Mouse (Mus musculus): ENCODE data around the gene Cbx8. TPM values are rescaled to one million over a fixed set of nuclear protein-coding genes. Genes with fewer than 3 reads are reported as not detected.

The Cbx8 gene
- total RNA-seq, 4 experiments from 2014 or later, result 6.9 to 11.9 (median 9.6) TPM

DNA sequence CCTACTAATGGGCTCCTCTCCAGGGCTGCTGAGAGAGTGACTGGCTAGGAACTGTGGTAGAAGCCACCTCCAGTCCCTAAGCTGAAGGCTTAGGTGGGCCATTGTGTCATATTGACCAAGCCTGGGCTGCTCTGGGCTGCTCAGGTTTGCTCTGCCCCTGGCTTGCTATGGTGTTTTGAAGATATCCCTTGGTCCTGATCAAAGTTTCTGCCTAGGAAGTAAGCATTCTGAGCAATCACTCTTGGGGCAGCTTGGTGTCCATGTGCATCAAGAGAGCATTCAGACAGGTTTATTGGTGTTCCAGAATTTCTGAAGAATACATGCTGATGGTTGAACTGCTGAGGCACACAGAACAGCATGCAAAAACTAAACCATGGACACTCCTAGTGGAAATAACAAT lies 10.7 kb upstream of the Cbx8 start:
- DNase-seq (ENCODE audit: low spot score in 2 of 2), result no peak

DNA sequence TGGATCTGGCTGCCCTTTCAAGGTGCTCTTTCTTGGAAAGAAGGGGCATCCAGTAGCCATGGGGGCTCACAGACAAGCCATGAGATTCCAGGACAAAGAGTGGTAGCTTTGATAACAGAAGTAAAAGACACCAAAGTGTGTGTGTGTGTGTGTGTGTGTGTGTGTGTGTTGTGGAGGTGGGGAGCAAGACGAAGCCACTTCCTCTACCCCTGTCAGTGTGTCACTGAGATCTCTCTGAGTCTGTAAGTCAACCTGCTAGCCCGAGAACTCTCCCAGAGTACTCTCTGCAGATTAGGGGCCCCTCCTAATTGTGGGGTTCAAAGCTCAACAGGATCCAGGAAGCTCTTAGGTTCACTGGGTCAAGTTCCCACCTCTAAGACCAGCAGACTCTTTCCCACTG lies 9.6 kb upstream of the Cbx8 start:
- no peak for DNase-seq (ENCODE audit: low spot score in 2 of 2)

DNA sequence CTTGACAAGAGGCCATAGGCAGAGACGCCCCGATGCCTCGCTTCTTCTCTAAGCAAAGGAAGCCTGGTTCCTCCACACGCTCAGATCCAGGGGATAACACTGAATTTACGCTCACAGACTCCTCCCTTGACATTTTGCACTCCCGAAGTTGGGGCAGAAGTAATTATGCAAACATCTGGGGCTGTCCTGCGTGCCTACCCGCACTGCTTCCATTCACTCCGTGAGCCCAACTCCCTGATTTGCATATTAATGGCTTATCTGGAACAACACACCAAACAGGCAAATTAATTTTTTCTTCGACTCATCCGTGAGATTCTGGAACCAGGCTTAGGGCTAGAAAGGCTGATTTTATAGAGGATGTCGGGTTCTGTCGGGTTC lies 7.4 kb upstream of the Cbx8 start:
- DNase-seq (ENCODE audit: low spot score in 2 of 2), result no peak

DNA sequence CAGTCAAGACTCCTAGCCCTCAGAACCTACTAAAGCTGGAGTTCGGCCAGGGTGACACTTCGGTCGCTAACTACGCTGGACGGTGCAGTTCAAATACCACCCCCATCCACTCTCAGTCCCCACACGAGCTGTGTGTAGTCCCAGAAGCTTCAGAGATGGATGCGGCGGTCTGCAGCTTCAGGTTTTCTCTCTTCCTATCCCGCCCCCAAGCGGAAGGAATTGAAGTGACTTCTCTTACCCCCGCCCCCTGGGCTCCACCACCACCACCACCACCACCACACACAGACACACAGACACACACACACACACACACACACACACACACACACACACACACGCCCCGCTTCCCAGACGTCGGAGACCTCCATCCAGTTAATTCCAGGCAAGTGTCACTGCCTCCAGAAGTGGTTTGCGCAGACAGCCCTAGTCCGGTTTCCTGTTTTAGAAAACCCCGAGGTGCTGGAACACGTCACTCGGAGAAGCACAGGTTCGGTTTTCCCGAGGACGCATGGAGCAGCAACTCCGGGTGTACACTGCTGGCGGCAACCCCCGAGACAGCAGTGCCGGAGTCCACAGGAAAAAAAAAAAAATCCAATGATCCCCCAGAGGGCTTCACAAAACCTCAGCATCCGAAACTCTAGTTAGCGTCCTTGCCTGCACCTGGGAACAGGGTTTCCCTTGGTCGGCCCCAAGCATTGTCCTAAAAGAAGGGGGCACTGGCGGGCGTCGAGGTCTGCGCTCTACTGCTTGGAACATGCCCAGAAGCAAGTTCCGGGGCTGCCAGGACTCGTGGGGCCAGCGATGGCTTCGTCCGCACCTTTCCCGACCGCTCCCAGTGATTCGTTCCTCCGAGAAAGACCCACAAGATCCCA lies 6.7 kb upstream of the Cbx8 start:
- no peak for DNase-seq (ENCODE audit: low spot score in 2 of 2)

DNA sequence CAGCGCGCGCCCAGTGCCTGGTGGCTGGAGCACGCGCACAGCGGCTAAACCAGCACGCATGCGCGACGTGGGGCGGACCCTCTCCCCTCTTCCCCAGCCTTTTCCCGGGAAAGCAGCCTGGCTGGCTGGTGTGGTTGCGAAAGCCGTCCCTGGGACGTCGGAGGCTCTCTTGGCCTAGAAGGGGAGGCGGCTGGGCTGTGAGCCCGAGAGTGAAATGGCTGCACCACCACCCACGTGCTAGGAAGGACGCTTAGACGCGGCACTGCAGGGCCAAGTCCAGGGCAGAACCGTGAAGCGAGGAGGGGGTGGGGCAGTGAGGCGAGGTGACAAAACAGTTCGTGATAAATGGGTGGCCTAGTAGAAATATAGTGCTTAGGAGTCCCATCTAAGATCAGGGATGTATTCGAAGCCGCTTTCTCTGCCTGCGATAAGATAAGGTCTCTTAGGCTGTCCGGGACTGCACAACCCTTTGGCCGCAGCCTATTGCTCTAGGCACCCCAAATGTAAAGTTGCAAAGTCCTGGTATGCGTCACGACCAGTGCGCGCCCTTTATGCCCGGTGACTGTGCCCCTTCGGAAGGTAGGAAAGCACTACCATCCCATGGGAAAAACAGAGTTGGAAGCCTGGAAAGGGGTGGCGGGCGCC lies 6.0 kb upstream of the Cbx8 start:
- no peak for DNase-seq (ENCODE audit: low spot score in 2 of 2)

DNA sequence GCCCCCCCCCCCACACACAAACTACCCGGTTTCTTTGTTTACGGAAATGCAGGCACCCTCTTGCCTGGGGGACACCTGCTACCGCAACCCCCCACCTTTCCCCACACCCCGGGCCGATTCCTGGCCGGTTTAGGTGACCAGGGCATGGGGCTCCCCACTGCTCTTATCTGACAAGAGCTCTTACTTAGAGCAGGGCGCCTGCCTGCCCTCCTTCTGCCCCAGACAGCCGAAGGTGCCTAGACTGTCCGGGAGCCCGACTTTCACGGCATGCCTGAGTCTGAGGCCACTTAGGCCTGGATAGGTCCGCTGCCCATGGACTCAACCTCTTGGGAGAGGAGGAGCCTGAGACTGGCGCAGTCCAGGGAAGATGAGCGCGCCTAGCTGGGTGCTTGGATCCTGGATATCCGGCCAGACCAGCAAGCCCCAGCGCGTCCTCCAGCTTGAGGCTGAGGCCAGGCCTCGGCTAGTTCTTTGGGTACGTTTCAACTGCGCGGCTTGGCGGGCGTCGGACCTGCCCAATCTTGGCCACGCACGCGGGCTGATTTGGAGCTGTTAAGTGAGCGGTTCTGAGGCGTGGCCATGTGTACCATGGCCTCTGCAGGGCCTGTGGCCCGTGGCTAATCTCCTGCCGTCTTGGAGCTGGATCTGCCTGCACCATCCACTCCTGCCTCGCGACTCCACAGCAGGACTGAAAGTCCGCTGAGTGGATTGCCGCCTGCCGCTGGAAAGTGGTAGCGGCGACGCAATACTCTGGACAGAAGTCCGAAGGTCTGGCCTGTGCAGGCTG lies 4.0 kb upstream of the Cbx8 start:
- DNase-seq (ENCODE audit: low spot score in 2 of 2), result no peak

DNA sequence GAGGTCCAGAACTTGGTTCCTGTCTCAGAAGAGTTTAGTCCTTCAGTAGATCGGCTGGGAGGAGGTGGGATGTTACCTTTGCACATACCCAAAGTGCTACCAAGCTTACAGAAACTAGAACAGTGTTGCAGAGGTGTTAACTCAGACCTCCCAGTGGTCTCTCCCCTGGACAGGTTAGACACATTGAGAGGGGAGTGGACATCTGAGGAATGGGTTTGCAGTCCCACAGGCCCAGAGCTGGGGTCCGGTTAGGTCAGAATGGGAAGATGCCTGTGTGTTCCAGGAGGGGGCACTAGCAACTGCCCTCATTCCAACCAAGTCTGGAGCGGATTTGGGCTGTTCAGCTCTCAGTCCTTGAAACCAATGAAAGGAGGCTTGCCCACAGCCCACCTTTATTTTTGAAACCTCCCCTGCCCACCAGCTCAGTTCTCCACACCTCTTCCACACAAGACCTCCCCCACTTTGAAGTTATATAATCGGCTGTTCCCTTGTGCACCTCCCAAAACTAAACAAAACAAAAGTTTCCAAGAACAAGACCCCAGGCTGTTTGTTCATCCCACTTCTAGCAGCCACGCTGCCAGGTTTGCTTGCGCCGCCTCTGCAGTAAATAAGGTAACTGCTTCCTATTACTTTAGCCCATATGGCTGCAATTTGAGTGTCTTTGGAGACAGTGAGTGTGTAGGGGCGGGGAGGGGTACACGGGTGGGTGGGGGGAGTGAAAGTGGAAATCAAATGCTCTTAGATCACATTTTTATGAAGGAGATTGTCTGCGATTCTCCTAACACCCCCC lies 3.2 kb upstream of the Cbx8 start:
- no peak for DNase-seq (ENCODE audit: low spot score in 2 of 2)

DNA sequence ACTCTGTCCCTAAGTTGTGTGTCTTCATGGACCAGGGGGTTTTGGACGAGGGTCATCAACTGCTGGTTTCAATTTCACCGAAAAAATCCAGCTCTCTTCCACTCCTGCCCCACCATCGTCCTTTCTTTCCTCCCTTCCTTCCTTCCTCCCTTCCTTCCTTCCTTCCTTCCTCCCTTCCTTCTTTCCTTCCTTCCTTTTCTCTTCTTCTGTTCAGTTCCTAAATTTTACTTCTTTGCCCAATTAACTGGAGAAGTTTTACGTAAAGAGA lies 2.4 kb upstream of the Cbx8 start:
- DNase-seq (ENCODE audit: low spot score in 2 of 2), result no peak

DNA sequence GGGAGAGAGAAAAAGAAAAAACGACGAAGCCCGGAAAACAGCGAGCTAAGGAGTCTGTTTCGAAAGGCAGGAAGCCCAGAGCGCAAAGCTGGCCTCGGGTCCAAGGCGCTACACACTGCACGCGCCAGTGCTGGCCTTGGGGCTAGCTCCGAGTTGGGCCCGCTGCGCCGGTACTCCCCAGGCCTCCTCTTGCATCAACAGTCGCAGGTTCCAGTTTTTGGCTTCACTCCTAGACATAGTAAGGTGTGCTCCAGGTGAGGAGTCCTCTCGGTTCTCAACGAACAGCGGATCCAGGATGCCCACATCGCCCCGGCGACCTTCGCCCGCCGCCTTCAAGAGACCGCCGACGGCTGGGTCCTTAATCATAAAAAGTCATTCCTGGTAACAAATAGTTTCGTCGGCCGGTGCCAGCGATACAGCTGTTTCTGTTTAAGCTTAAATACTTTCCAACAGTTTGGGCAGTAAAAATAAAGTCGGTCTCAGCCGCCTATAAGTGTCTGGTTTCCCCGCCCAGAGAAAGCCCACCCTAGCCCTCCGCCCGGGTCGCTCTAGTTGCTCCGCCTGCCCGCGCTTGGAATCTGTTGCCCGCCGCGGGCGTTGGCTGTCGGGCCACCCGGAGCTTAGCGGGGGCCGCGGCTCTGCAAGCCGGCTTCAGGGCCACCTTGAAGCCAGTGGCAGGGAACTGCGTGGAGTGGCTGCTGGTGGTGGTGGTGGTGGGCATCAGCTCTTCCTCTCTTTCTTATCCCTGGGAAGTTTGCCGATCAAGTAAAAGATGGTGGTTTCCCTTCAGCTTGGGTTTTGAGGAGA lies 1.9 kb upstream of the Cbx8 start:
- DNase-seq (ENCODE audit: low spot score in 2 of 2), result no peak

DNA sequence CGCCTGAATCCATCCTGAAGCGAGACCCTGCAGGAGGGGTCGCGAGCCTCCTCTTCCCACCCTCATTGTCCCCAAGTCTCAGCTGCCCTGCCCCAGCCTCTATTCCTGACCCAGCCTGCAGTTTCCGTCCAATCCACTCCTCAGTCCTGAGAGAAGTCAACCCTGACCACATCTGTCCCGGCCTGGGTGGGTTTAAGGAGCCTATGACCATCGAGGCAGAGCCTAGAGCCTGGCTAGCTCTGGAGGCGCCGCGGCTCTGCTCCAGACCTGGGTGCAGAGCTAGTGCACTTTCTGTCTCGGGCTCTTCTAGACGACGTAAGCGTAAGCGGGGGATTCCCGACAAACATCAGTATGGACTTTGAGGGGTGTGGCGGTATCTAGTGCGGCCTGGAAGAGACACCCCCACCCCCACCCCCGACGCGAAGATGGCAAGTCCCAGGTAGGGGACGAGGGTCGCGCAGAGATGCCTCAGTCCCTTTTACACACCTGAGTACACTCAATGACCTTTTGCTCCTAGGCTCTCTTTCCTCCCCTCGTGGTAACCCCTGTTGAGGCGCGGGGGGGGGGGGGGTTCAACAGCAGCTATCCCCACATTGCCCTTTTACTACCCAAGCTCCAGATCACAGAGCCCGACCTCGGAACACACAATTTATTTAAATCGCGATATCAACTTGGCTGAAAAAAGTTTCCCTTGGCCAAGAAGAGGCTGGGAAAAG lies 1.1 kb upstream of the Cbx8 start:
- DNase-seq (ENCODE audit: low spot score in 2 of 2), result no peak

DNA sequence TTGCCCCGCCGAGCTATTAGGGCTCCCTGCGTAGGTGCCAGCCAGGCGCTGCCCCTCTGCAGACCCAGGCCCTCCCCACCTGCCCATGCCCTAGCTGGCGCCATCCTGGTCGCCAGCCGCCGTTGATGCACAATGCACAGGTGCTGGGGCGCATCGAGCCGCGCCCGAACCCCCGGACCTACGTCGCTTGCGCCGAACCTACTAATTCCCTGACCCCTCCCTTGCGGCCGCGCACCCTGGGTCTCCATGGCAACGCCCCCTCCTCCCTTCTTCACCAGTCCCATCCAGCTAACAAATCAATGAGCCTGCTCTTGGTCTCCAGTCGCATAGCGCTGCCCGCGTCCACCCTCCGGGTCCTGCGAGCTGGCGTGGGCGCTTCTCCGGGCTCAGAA lies 552 bp upstream of the Cbx8 start:
- DNase-seq (ENCODE audit: low spot score in 2 of 2), result no peak

DNA sequence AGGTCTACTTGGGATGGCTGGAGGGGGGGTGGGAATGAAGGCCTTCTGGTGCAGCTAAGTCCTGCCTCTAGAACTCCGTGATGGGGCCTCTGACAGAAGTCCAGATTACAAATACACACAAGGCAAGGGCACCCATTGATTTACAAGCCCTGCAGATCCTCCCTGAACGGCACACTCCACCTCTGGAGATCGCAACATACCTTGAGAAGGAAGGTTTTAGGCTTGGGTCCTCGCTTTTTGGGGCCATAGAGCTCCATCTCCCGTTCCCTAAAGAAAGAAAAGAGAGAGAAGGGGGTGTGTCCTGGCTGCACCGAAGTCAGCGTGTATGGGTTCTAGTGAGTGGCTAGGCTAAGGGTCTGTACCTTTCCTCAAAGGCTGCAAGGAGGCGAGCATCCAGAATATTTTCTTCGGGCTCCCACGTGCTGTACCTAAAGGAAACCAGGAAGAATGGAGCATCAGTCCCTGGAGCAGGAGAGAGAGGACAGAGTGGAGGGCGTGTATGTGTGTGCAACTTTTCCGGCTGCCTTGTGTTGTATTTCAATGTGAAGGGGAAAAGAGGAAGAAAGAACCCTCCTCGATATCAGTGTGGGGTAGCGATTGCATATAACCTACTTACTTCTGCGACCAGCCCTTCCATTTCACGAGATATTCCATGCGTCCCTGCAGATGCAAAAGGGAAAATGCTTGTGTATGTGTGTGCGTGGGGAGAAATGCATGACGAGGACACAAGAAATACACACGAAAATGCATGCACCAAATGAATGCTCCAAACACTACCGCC lies 847 bp downstream of the Cbx8 start:
- DNase-seq (ENCODE audit: low spot score in 2 of 2), result no peak

DNA sequence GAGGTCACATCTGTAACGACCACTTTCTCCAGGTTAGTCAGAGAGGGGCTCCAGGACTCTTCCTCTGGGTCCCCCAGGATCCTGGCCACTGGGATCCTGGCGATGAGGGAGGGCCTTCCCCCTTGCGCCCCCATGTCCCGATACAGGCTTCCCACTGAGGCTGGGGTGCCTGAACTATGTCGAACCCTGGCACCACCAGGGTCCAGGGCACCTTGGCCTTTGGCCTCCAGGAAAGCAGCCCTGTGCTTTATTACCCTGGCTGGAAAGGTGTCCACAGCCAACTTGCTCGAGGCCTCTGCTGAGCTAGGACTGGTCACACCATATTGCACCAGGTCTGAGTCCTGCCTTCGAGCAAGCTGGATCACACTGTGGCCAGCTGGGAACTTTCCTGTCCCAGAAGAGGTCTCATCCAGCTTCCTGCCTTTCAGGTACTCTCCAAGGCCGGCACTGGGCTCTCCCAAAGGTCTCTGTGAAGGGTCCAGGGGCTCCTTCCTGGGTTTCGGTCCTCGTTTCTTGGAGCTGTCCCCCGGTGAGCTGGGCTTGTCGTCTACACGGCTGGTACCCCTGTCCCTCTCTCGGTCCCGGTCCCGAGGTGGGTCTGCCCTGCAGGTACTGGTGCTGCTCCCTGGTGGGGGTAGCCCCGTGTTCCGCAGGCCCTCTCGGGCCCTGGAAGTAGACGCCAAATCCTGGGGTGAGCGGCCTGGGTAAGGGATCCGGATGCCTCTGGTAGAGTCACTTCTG lies 1.9 kb downstream of the Cbx8 start:
- no peak for DNase-seq (ENCODE audit: low spot score in 2 of 2)

DNA sequence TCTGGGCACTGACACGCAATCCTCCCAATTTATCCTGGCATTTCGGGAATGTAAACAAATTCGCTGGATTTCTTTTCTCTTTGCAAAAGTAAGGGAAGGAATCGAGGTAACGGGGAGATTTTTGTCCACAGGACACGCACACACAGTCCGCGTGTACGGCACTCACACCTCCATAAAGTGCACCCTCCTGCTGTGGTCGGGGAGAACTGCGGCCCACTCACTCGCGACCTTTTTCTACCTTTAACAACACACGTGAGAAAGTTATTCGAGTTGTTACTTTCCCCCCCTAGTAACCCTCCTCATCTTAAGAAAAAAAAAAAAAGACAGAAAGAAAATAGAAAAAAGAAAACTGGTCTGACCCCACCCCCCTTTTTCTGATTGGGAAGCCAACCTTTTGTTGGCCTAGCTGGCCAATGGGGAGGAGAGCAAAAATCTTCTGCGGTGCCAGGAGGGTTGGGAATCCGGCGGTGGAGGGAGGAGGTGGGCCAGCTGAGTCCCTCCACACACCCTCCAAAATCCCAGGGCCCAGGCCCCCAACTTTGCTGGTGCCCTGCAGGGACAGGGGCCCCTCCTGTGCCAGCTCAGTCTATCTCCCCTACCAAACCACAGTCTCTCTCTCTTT lies 2.9 kb downstream of the Cbx8 start:
- no peak for DNase-seq (ENCODE audit: low spot score in 2 of 2)

DNA sequence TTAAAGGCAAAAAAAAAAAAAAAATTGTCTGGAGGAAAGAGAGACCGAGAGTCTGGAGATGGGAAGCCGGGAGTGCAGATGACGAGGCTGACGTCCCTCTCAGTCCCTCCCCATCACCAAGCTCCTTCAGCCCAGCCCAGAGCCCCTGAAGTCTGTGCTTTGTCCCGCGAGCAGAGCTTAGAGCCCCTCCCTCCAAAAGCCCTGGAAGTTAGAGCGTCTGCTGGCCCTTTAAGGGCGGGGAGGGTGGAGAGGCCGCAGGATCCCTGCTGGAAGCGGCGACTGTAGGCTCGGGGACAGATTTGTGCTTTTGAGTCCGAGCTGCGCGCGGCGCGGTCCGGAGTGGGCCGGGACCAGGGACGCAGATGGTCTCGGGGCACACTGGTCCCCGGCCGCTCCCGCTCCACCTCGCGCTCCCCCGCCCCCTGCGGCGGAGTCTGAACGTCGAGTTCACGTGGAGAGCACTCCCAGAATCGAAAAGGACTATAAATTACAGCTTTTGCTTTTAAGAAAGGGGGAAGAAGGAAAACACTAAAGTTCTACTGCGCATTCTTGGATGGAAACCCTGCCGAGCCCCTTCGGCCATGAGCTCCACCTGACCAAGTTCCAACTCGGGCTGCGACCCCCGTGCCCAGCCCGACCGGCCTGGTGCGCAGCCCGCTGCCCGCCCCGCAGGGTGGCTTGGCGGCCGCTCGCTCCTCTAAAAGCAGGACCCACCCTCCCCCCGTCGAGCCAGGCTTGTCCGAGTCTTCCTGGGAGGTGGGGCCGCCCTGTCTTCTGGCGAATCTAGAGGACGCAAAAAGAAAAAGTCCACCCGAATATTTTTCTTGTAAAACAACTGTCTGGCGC lies 3.6 kb downstream of the Cbx8 start:
- no peak for DNase-seq (ENCODE audit: low spot score in 2 of 2)

DNA sequence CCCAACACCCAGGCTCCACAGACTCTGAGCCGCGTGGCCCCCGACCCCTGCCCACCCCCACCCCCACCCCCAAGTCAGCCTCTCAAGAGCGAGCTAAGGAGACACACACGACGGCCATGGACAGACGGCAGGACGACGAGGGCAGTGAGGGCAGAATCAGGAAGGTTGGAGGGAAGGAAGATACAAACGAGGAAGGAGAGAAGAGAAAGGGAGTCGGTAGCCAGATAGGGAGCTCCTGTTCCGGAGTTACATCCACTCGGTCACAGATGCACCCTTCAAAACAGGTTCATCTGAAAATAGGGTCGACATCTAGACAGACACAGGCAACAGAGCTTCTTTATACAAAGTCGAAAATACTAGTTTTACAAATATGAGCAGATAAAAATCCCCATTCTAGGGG lies 4.3 kb downstream of the Cbx8 start:
- DNase-seq (ENCODE audit: low spot score in 2 of 2), result no peak

DNA sequence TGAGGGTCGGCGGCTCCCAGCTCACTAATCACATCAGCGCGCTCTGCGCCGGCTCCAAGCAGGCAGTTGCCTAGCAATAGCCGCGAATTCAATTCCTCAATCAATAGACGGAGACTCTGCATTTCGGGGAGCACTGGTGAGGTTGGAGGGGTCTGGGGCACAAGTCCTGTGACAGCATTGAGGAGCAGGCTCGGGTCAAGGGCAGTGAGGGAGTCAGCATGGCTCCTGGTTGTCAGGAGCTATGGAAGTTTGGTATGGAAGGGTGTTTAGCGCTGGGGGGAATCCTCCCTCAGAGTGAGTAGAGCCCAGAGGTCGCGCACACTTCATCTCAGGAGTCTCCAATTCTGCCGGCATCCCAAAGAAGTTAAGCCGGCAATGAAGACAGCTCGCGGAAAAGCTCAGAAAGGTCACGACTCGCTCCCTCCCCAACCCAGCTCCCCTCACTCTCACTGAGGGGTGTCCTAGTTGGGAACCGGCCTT lies 5.0 kb downstream of the Cbx8 start:
- DNase-seq (ENCODE audit: low spot score in 2 of 2), result no peak

Measured in layer of hippocampus, adult 8-10 months (tissue).